Mouse (Mus musculus) embryo, embryonic 10 days (tissue): ENCODE results near the gene Zfp84.

ENCODE experiments used
- DNase-seq: peaks from one replicate; pipeline ENCODE4 v3.0.0-alpha.2; 2015; ENCODE audit warnings: low spot score

The Zfp84 gene

DNA sequence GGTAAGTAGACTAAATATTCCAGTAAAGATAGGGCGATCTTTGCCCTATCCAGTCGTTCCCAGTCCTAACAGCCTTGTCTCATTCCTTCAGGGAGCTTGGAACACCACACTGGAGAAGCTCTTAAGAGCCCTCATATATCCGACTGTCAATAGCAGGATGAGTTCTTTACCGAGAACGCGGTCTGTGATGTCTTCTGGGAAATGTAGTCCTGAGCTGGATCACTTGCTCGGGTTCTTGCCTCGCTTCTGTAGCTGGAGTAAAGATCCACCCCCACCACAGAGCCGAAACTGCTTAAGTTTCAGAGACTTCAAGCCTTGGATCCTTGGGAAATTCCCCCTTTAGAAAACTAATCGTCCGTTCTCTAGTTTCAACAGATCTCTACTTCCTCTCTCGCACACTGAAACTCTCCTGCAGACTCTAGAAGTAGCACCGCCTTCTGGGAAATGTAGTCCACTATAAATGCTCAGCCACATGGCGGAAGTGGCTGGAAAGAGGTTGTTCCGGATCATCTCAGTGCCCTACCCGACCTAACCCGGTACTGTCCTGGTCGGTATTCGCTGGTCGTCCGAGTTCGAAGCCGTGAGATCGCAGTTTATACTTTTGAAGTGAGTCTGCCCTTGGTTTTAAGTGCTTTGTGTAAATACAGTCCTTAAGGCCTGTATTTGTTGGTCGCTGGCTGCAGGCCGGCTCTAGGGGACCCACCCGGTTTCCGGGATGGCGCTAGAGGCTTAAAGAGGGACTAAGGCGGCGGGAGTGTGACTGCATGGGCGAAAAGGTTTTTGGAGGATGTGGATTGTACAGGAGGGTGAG, at the start of gene Zfp84:
Gene Zfp84 (plus strand): TSS at position 463 of the 811 bp plus-strand sequence.
- DNase-seq = peak; percentile 97

DNA sequence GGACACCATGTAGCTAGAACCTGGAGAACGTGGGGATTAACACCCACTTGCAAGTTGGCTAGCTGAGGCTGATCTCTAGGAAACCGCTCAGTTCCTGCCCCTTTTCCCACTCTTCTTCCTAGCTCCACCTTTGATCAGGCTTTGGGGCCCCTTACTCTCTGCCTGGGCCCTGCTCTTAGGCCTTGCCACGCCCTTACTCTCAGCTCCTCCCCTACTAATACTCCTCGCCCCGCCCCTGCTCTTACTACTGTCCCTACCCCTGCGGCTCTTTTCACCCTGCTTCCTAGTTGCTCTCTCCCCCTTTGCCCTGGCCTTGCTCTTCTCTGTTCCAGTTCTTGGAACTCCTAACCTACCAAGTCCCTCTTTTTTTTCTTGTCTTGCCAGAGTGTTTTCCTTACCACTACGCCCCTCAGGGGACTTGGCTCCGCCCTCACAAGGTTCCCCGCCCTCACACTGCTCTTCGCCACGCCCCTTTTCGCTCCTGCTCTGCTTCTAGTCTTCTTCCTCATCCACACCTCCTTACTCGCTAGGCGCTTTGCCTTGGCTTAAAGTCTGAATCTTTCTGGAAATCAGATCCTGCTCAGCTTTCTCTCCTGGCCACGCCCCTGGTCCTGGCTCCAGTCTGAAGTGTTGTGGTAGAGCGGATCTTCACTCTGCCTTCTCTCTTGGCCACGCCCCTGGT, 42.8 kb upstream of the Zfp84 start:
- DNase-seq = peak; percentile 42

DNA sequence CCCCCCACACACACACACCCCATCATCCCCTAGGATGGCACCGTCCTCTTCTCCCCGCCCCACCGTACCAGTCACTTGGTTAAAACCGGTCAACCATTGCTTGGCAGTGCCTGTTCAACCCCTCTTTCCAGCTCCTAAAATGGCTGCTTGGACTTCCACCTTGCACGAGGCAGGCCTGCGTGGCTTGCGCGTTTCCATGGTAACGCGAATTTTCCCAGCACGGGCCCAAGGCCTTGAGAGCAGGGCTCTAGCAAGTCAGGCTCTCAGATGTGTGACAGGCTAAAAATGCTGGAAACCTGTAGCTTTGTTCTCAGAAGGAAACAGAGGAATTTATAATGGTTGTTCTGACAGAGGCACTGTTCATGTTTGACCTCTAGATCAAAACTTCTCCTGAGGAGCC, 41.5 kb upstream of the Zfp84 start, which contains the start of gene Catsperg2:
Gene Catsperg2 (minus strand): TSS at position 173 of the 400 bp plus-strand sequence.
- peak; percentile 3 for DNase-seq

DNA sequence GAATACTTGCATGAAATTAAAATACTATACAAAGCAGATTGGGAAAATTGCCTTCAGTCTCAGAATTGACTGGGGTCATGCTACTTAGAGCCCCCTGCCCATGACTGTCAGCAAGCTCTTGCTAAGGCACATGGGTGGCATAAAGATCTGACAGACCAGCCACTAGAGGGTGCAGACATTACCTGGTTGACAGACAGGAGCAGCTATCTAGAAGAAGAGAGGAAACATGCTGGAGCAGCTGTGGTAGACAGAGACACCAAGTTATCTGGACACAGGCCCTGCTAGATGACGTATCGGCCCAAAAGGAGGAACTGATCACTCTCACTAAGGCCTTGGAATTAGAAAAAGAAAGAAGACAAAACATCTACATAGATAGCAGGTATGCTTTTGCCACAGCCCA, 40.3 kb upstream of the Zfp84 start:
- peak; percentile 7 for DNase-seq

DNA sequence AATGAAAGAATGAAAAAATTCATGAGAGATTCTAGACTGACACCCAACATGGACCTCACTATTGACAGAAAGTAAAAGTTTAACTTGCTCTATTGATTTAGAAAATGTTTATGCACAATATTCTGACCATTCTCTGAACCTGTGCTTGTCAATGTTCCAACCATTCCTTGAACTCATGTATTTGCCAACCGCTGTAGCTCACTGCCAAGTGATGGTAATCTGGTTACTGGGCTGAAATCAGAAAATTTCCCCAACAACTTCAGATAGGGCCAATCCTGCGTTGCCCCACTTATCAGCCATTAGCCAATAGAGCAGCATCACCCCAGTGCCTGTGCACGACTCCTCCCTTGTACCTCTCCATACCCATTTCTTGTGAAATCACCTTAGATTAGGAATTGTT, 26.1 kb upstream of the Zfp84 start:
- DNase-seq = no peak

DNA sequence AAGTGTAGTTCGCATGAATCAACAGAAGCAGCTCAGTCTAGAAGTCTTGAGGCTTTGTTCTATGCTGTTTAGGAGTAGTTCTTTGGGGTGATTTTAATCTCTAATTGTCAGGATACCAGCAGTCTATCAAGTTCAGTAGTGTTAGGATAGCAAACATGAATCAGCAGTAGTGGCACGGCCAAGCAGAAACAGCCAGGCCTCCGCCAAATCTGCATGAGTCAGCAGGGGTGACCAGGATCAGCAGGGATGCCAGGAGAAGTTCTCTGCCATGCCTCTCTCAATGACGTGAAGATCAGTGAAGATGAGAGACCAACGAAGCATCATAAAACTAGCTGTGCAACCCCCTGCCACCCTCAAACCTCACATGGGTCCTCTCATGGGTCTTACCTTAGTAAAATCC, 7.9 kb upstream of the Zfp84 start:
- DNase-seq = no peak

DNA sequence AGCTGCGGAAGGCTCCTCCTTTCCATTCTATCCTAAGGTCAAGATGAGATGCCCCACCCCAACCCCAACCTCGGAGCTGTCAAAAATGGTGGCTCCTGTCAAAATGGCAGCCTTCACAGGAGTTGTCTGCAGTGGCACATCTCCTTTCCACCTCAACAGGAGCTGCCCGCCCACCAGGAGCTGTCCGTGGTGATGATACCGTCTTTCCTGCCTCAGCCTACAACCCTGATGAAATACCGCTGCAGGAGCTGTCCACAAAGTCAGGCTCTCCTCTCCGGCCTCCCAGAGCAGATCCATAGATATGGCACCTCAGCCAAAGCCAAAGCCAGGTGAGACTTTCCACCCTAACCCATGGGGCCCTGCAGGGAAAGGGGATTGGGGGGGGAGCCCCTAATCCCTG, 3.6 kb upstream of the Zfp84 start:
- no peak for DNase-seq

DNA sequence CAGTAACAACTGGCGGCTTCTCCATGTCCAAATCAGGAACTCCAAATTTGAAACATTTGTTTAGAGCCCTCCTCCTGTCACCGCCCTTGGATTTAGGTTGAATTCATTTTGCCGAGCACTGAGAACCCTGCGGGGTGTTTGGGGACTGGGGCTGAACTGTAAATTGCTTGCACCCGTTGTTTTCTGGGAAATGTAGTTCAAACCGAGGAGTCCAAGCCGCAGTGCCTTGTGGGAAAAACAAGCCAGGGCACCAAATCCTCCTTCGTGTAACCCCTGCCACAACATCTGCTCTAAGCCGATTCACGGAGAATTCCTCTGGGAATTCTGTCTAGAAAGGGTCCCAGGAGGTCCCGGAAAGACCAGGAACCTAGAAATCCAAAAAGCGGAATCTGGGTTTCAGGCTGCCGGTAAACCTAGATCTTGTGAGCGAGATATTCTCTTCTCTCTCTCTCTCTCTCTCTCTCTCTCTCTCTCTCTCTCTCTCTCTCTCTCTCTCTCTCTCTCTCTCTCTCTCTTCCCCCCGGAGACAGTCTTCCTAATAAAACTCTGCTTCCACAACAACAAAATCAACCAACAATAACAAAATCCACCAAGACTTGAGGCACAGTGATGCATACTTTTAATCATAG, 1.2 kb upstream of the Zfp84 start:
- peak; percentile 90 for DNase-seq

DNA sequence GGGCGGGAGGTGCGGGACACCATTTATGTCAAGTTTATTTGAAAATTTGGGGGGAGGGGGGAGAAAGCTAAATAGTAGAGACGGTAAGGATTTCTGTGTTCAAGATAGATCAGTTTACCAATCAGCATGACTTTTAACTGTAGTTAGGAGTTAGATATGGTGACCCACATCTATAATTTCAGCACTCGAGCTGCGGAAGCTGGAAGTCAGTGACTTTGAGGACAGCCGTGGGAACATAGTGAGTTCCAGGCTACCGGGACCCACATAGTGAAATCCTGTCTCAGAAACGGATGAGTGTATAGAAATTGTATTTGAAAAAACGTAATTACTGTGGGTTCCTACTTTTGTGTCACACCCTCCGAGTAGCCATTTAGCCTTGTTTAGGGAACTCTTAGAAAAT, 628 bp downstream of the Zfp84 start:
- DNase-seq = peak; percentile 16

DNA sequence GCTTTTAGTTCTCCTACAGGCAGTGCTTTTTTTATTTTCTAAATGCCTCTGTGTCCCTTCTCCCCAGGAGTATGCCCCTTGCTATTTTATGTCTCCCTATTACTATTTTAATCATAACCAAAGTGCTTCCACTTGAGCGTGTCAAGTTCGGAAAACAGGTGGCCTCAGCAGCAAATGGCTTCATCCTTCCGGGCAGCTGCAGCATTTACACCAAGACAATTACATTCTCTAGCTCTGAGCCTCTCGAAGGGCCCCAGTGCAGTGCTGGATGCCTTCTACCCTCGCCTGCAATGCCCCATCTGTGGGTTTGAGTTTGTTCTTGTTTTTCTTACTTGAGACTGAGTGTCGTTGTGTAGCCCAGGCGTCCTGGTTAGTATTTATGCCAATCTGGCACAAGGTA, 5.2 kb downstream of the Zfp84 start:
- no peak for DNase-seq

DNA sequence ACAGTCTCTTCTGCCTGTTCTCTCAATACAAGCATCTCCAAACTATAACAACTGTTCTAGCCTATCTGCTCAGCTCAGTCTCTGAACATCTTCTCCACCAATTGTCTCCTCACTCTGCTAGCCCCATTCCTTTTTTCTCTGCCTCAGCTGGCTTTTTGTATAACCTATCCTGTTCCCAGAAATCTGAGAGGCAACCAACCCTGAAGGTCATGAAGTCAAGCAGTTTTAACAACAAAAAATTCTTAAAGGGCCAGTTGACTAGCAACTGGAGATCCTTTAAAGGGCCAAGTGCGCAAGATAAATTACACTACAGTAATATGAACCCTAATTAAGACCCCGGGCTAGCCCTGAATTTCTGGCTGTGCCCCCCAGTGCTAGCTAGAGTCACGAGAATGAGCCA, 6.0 kb downstream of the Zfp84 start:
- DNase-seq = no peak

DNA sequence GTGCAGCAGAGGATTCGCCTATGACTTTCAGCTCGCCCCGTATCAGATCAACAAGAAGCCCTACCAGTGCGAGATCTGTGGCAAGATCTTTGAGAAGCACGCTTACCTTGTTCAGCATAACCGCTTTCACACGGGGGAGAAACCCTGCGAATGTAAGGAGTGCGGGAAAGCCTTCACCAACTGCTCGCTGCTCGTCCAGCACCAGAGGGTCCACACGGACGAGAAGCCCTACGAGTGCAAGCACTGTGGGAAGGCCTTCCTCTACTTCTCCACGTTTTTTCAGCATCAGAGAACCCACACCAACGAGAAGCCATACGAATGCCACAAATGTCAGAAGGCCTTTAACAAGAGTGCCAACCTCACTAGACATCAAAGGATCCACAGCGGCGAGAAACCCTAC, 8.2 kb downstream of the Zfp84 start:
- DNase-seq = no peak

DNA sequence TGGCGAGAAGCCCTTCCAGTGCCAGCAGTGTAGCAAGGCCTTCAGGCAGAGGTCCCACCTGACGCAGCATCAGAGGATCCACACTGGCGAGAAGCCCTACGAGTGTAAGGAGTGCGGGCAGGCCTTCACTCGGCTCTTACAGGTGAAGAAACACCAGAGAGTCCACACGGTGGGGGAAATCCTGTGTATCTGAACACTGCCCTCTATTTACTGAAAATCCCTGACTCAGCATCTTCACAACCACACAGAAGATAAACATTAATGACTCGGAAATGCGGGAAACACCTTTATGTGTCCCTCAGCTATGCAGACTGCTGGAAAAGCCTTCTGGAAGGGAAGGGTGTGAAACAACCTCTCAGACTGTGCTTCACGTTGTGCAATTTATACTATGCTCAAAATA, 9.0 kb downstream of the Zfp84 start:
- DNase-seq = no peak

DNA sequence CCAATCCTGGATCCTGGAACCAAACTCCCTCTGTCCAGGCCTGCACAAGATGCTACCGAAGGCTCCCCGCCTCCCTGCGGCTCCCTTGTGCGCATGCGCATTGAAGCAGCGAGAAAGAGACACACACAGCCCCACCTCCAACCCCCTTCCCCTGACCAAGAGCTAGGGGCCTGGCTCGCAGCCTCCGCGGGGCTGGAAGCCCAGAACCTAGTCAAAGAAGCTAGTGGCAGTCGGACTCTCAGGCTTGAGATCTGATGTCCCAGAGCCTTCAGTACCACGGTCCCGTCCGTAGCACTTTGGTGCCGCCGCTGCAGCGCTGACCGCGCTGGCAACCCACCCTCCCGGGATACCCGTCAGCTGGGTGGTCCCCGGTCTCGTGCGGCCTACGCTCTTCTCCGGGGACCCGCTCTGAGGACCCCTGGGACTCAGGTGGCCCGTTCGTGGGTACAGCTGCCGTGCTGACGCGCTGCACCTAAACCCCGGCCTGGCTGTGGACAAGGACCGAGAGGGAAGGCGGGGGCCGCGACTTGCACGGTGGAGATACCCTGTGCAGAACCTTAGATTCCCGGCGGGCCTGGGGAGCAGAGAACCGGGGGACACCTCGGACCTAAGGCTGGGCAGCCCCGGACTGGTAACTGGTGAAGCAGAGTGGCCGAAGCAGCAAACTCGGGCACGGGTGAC, 15.7 kb downstream of the Zfp84 start, which contains the start of gene Zfp30:
Gene Zfp30 (plus strand): TSS at position 128 of the 681 bp plus-strand sequence.
- DNase-seq = peak; percentile 95

DNA sequence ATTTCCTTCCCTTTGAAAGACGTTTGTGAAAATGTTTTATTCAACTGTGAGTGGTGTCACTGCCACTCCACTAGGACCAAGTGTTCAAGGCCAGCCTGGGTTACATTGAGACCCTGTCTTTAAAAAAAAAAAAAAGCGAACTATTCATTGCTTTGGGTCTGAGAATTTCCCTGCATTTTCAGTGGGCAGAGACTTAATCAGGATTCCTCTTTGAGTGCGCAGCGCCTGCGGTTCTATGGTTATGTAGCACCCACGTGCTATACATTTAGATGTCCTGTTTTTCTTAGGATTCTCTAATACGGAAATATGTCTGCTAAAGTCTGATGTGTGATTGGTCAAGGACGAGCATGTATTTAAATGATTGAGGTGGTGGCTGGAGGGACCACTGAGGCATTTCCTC, 16.7 kb downstream of the Zfp84 start:
- DNase-seq = no peak

DNA sequence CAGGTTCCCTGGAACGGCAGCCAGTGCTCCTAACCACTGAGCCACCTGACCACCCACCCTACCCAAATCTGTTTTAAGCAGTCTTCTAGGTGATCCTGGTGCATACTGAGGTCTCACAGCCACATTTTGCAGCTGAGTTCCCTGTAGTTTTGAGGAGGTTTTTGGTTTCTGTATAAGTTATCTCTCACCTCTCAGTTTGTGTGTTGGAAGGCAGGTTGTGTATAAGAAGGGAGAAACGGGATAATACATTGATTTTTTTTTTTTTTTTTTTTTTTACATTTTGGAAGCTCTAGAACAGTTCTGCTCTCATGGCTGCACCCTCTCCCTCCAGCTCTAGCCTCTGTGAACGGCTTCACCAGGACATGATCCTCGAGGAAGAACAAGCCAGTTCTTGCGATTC, 17.5 kb downstream of the Zfp84 start:
- no peak for DNase-seq

DNA sequence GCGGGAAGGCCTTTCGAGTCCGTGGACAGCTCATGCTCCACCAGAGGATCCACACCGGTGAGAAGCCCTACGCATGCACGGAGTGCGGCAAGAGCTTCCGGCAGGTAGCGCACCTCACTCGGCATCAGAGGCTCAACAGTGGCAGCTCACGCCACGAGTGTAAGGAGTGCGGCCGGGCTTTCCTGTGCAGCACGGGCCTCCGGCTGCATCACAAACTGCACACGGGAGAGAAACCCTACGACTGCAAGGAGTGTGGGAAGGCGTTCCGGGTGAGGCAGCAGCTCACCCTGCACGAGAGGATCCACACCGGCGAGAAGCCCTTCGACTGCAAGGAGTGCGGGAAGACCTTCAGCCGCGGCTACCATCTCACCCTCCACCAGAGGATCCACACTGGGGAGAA, 24.6 kb downstream of the Zfp84 start:
- peak; percentile 9 for DNase-seq

DNA sequence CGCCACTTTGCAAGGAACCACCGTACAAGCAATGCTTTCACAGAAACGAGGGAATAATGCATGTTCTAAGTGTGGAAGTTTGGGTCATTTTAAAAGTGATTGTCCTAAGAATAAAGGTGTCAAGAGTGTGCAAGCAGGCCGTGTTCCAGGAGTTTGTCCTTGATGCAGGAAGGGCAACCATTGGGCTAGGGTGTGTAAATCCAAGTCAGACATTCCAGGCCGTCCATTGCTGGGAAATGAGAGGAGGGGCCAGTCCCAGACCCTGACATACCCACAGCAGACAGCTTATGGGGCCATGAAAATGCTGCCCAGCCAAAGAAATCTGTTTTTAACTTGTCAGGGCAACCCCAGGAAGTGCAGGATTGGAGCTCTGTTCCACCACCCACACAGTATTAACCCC, 38.7 kb downstream of the Zfp84 start:
- no peak for DNase-seq

DNA sequence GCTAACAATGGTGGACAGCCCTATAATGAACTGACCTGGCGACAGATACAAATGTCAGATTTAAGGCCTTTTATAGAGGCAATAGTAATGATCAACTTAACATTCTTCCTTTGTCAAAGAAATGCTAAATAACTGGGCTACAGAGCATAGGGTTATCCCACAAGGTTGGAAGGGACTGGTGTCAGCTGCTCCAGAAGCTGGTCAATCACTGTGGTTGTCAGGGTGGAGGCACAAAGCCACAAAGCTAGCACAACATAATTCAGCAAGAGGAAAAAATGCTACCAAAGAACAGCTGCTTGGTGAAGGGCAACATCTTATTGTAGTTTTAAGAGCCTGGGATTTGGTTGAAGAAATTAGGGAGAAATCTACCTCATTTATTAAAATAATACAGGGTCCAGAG, 43.9 kb downstream of the Zfp84 start:
- no peak for DNase-seq

DNA sequence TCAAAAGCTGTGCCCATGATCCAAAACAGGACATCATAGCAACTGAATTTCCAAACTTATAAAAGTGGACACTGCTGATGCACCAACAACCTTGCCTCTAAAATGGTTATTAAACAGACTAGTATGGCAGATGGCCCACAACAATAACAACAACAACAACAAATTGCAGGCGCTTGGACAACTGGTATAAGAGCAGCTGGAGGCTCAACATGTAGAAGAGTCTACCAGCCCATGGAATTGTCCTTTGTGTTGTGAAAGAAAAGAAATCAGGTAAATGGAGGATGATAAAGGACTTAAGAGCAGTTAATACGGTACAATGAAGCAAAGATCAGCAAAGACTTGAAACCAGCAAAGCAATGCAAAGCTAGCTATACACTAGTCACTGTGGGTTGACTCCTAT, 46.0 kb downstream of the Zfp84 start:
- DNase-seq = no peak

DNA sequence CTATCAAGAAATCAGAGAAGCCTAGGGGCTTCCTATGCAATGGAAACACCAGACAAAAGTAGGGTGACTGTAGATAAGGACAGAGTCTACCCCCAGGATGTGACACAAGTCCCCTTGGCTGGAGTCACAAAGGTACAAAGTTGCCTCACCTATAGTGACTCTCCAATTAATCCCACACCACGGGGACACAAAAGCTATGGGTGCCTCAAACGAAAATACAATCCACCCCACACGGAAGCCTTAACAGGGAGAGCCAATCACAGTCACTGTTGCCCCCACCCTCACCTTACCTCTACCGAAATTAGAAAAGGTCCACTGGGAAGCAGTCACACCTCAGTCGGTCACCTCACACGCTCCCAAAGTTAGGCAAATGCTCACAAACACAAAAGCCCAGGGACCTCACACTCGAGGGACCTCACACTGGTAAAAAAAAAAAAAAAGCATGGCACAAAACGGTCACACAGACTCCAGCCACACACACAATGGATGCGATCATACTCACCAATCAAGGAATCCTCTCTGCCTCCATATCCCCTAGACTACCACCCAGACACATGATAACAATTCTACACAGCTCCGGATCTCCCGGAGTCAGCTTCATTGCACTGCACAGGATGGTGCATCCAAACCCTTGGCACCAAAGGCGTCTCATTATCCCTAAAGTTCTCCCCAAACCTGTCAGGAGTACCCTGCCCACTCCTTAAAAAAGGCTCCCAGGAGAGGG, 46.9 kb downstream of the Zfp84 start:
- DNase-seq = peak; percentile 10

DNA sequence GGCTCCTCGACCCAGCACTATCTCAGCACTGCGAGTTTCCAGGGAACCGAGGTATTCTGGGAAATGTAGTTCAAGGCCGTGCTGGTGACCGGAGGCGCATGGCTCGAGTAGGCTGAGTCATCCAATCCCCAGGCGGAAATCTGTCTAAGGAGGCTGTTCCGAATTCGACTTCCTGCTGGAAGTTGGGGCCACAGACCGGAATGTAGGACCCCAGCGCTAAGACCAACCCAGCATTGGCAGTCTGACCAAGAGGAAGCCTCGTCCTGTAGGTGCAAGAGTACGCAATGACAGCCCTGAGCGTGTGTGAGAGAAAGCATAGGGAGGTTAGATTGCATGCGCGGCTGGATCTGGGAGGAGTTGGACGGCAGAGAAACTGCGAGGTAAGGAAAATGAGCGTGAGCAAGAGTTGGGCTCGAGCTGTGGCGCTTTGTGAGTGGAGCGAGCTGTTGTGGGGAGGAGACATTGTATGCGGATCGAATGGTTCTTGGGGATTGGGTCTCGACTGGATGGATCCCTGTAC, 47.6 kb downstream of the Zfp84 start, which contains the start of gene Zfp790:
Gene Zfp790 (plus strand): TSS at position 205 of the 520 bp plus-strand sequence.
- peak; percentile 98 for DNase-seq
